Mouse (Mus musculus): ENCODE results near the gene Cox4i2.

Gene Cox4i2

GRCm38 (mm10) chr2:152736090-152736601 is 17.8 kb upstream of the Cox4i2 start, which contains the start of gene Id1:
TSS of gene Id1 (plus strand) at chr2:152736251.
- DNase-seq = peak; percentile 82

- peak; percentile 40 for DNase-seq
These were observed 17.2 kb upstream of the Cox4i2 start for GRCm38 (mm10) chr2:152736748-152737147.

- no peak for DNase-seq
These were observed 16.4 kb upstream of the Cox4i2 start for GRCm38 (mm10) chr2:152737306-152738221.

- DNase-seq = no peak
These were observed 15.6 kb upstream of the Cox4i2 start for GRCm38 (mm10) chr2:152738341-152738740.

- DNase-seq = peak; percentile 77
These were observed 14.7 kb upstream of the Cox4i2 start for GRCm38 (mm10) chr2:152739031-152739841.

GRCm38 (mm10) chr2:152739842-152740260 is 14.1 kb upstream of the Cox4i2 start:
- no peak for DNase-seq

GRCm38 (mm10) chr2:152740490-152740889 is 13.5 kb upstream of the Cox4i2 start:
- no peak for DNase-seq

GRCm38 (mm10) chr2:152741153-152742041 is 12.6 kb upstream of the Cox4i2 start:
- peak; percentile 55 for DNase-seq

GRCm38 (mm10) chr2:152742435-152742834 is 11.5 kb upstream of the Cox4i2 start:
- DNase-seq = peak; percentile 84

GRCm38 (mm10) chr2:152756474-152757393 is 2.8 kb downstream of the Cox4i2 start:
- DNase-seq = no peak

- no peak for DNase-seq
These were observed 3.5 kb downstream of the Cox4i2 start for GRCm38 (mm10) chr2:152757478-152757877.

- DNase-seq = no peak
These were observed 4.4 kb downstream of the Cox4i2 start for GRCm38 (mm10) chr2:152758351-152758750.

GRCm38 (mm10) chr2:152763310-152763709 is 9.3 kb downstream of the Cox4i2 start:
- no peak for DNase-seq

- DNase-seq = no peak
These were observed 10.4 kb downstream of the Cox4i2 start for GRCm38 (mm10) chr2:152764172-152765044.

GRCm38 (mm10) chr2:152765045-152765674 is 11.2 kb downstream of the Cox4i2 start:
- no peak for DNase-seq

GRCm38 (mm10) chr2:152766387-152767123 is 12.6 kb downstream of the Cox4i2 start:
- peak; percentile 98 for DNase-seq

GRCm38 (mm10) chr2:152767618-152768271 is 13.8 kb downstream of the Cox4i2 start:
- DNase-seq = peak; percentile 75

- DNase-seq = no peak
These were observed 15.7 kb downstream of the Cox4i2 start for GRCm38 (mm10) chr2:152769677-152770076.
